Mouse (Mus musculus) left cerebral cortex, adult 18-20 months (tissue): Measurements from ENCODE around the gene Uspl1. TPM values are rescaled to one million over a fixed set of nuclear protein-coding genes. Genes with fewer than 3 reads are reported as not detected.

Experiments used
- DNase-seq, 2 experiments: peaks; one replicate each; pipeline ENCODE4 v3.0.0; 2021 to 2022; ENCODE audit warnings: low spot score in 2 of 2, mixed read lengths in 1 of 2
- microRNA-seq, 2 experiments: library from miRNA; unstranded; fragments of <30 nt; microRNA quantifications; one replicate each; pipeline ENCODE4 v1.2.0; 2021
- total RNA-seq, 2 experiments: library from RNA; stranded (reverse); gene quantifications; 2 replicates each; pipeline ENCODE4 v1.2.3; 2021

The Uspl1 gene
- total RNA-seq, 2 experiments from 2014 or later: 42.5 to 42.6 TPM

GRCm38 (mm10) chr5:149253491-149253890 lies 69.3 kb downstream of the Uspl1 start:
- no peak for DNase-seq

- DNase-seq: no peak
Observed at GRCm38 (mm10) chr5:149255522-149255921, 71.4 kb downstream of the Uspl1 start.

- no peak for DNase-seq
Observed at GRCm38 (mm10) chr5:149257518-149258281, 73.5 kb downstream of the Uspl1 start.

- DNase-seq: no peak
Observed at GRCm38 (mm10) chr5:149259093-149259492, 74.9 kb downstream of the Uspl1 start.

GRCm38 (mm10) chr5:149261449-149261848 lies 77.3 kb downstream of the Uspl1 start:
- DNase-seq: no peak

- DNase-seq: no peak
Observed at GRCm38 (mm10) chr5:149261866-149262265, 77.7 kb downstream of the Uspl1 start.

GRCm38 (mm10) chr5:149264405-149264804 lies 80.3 kb downstream of the Uspl1 start, which contains the start of gene Alox5ap:
Gene Alox5ap (plus strand): TSS chr5:149264767.
- DNase-seq: no peak

- DNase-seq: no peak
Observed at GRCm38 (mm10) chr5:149264878-149265279, 80.7 kb downstream of the Uspl1 start.

Small RNA genes within 50 kb of the gene (microRNA-seq; reads per million reads assigned to microRNA genes)
- 0 reads per million in 2 experiments for gene Gm24105

Other genes starting within 250 kb of the Uspl1 start
- 10 to 100 TPM; 31.6 to 40.1 TPM for gene Gm42791, start 189.2 kb upstream of the Uspl1 start, total RNA-seq
- gene Hmgb1, start 139 bp downstream of the Uspl1 start, total RNA-seq: 100 to 1,000 TPM; 128 to 136 TPM
- 1 to 10 TPM; 9.4 to 10.0 TPM for gene Alox5ap, start 80.4 kb downstream of the Uspl1 start, total RNA-seq
- gene Medag, start 227.4 kb downstream of the Uspl1 start, total RNA-seq: 10 to 100 TPM; 18.6 to 23.0 TPM